Mouse (Mus musculus) hindbrain, postnatal 0 days (tissue): ENCODE results near the gene Hist1h2bg. TPM values are rescaled to one million over a fixed set of nuclear protein-coding genes. Genes with fewer than 3 reads are reported as not detected.
A peak's percentile ranks its signal among the peaks of the same experiment; 100 is the strongest.

Experiments used
- ATAC-seq: fragments of 200-750 bp; cut with Nextera tagmentation; 2 replicates; pipeline ENCODE4 v1.8.0; 2017; ENCODE audit warnings: mild to moderate bottlenecking, moderate TSS enrichment, moderate library complexity
- DNase-seq: peaks from one replicate; pipeline ENCODE4 v3.0.0-alpha.2; 2015; ENCODE audit warnings: low spot score
- H3K27ac ChIP-seq: fragments of 300-500 bp; sonication (generic); 2 replicates; pipeline ENCODE4 v1.5.1; 2014; ENCODE audit warnings: mild to moderate bottlenecking
- H3K27me3 ChIP-seq: fragments of 300-500 bp; sonication (generic); 2 replicates; pipeline ENCODE4 v1.6.1; 2014; ENCODE audit warnings: low read length, mixed read lengths; ENCODE audit not compliant: insufficient read depth
- H3K36me3 ChIP-seq: fragments of 300-500 bp; sonication (generic); 2 replicates; pipeline ENCODE4 v1.6.1; 2014; ENCODE audit warnings: low read length, mixed read lengths; ENCODE audit not compliant: insufficient read depth
- H3K4me1 ChIP-seq: fragments of 300-500 bp; sonication (generic); 2 replicates; pipeline ENCODE4 v1.6.1; 2014; ENCODE audit warnings: antibody characterized with exemption, low read length, mixed read lengths; ENCODE audit not compliant: insufficient read depth
- H3K4me2 ChIP-seq: fragments of 300-500 bp; sonication (generic); 2 replicates; pipeline ENCODE4 v1.6.1; 2014; ENCODE audit warnings: low read depth, mild to moderate bottlenecking, low read length, moderate library complexity, mixed read lengths
- H3K4me3 ChIP-seq: fragments of 300-500 bp; sonication (generic); 2 replicates; pipeline ENCODE4 v1.5.1; 2014; ENCODE audit warnings: low read length
- H3K9ac ChIP-seq: fragments of 300-500 bp; sonication (generic); replicated peaks from 2 replicates; pipeline ENCODE4 v1.6.1; 2014; ENCODE audit warnings: mild to moderate bottlenecking, low read length, moderate library complexity, mixed read lengths
- H3K9me3 ChIP-seq: fragments of 300-500 bp; sonication (generic); 2 replicates; pipeline ENCODE4 v1.6.1; 2016; ENCODE audit warnings: low read length, mixed read lengths
- CTCF ChIP-seq: IDR thresholded peaks from 2 replicates; pipeline ENCODE4 v1.5.1; 2016; ENCODE audit warnings: antibody characterized with exemption, control low read depth, low read depth
- WGBS: fragments of 180-500 bp; shearing (Covaris S2); extraction: QIAGEN DNeasy Blood & Tissue Kit; methylation state at CpG from one replicate; pipeline ENCODE4 v1.1.7; 2014; 5-methylcytosine and 5-hydroxymethylcytosine counted together
- polyA plus RNA-seq: library from polyadenylated mRNA; unstranded; fragments of >200 nt; fragmentation: Nextera tagmentation; extraction: Ambion mirVana; gene quantifications from 2 replicates; pipeline ENCODE4 v1.2.1, GENCODE M21; 2015
- total RNA-seq: library from RNA; depleted of rRNA; stranded (reverse); fragments of >200 nt; gene quantifications from 2 replicates; pipeline ENCODE4 v1.2.3, GENCODE M21; 2014; rRNA removed

Hist1h2bg gene
- total RNA-seq = 1,151 and 1,635 TPM in 2 replicates
- 2.6 and 5.2 TPM in 2 replicates for polyA plus RNA-seq

DNA sequence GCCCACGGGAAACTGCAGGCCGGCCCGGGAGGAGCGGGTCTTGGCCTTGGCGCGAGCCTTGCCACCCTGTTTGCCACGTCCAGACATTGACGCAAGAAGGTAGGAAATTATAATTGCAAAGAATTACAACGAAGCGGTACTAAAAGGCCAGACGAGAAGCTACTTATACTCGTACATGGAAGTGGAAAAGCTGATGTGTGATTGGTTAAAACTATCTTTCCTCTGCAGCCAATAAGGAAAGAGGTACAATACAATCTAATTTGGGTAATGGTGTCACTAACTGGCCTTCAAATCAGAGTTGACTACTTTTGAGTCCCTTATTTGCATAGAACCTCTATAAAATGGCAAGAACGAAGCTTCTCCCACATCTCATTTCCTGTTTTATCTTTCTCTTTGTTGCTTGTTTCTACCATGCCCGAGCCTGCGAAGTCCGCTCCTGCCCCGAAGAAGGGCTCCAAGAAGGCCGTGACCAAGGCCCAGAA is at the start of gene Hist1h2bg, which contains the start of gene Hist1h2ae:
TSS of gene Hist1h2bg (plus strand) at position 375 of the 482 bp plus-strand sequence.
TSS of gene Hist1h2ae (minus strand) at position 199 of the 482 bp plus-strand sequence.
- H3K27ac ChIP-seq = peak within 1 kb of the TSS; percentile 95
- no peak for TF ChIP-seq CTCF
- DNase-seq = peak; percentile 93
- under 1% methylated on average over 18 of the region's 18 CpGs for WGBS
- H3K4me3 ChIP-seq = peak within 1 kb of the TSS; percentile 39
- H3K27me3 ChIP-seq = no peaks in the 10 kb centered on the region
- H3K4me2 ChIP-seq = peak within 1 kb of the TSS; percentile 59
- peak; percentile 93 for ATAC-seq
- H3K4me1 ChIP-seq = peaks cover 7% of the 10 kb centered on the region; the same call in 1 of the 2 replicates
- peak within 1 kb of the TSS; percentile 51 for H3K9ac ChIP-seq
- H3K9me3 ChIP-seq = no peaks in the 10 kb centered on the region
- H3K36me3 ChIP-seq = no peaks in the 10 kb centered on the region

DNA sequence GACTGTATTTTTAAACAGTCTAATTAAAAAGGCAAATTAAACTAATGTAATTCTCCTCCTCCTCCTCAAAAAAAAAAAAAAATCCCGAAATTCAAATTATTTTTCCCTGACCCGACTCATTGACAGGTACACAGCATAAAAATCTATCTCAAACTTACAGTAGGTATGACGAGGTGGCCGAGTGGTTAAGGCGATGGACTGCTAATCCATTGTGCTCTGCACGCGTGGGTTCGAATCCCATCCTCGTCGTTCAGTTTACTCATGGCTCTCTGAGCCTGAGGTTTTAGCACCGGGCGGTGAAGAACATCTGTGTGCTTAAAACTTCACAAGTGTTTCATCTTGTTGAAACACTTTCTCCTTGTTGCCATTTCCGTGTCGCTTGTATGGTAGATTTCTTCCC is 49.5 kb upstream of the Hist1h2bg start:
- TF ChIP-seq CTCF = no peak
- Histone ChIP-seq H3K4me3 (peak overlapping the region; percentile 3; the same call in 1 of the 2 replicates), H3K27ac (no peak overlapping the region), H3K9ac (no peak overlapping the region), H3K4me1 (no peaks in the 10 kb centered on the region), H3K27me3 (no peaks in the 10 kb centered on the region), H3K36me3 (no peaks in the 10 kb centered on the region), H3K4me2 (peak overlapping the region; percentile 37), H3K9me3 (no peaks in the 10 kb centered on the region)
- DNase-seq (peak; percentile 76), ATAC-seq (no peak)
- under 1% methylated on average over 14 of the region's 14 CpGs for WGBS

DNA sequence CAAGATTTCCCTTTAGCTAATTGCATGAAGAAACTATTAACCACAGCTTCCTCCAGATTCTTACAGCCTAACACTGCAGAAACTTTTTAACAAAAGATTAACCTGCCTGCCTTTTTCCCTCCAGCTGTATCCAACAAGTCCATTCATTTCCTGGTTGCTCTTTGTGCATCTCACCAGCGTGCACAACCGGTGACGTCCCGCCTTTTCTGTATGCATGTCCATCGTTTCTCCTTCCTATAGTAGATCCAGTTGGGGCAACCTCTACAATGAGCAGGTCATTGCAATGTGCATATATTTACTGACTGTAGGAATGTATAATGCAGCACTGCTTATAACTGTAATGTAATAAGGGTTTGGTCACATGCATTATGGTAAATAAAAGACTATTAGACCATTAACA is 47.2 kb upstream of the Hist1h2bg start:
- ATAC-seq (no peak), DNase-seq (no peak)
- H3K27ac ChIP-seq = no peak overlapping the region
- no peaks in the 10 kb centered on the region for H3K4me1 ChIP-seq
- H3K4me3 ChIP-seq = no peak overlapping the region
- 42% methylated on average over 5 of the region's 5 CpGs for WGBS
- no peaks in the 10 kb centered on the region for H3K27me3 ChIP-seq
- H3K9me3 ChIP-seq = no peaks in the 10 kb centered on the region
- H3K4me2 ChIP-seq = no peak overlapping the region
- H3K36me3 ChIP-seq = no peaks in the 10 kb centered on the region
- TF ChIP-seq CTCF = no peak
- no peak overlapping the region for H3K9ac ChIP-seq

DNA sequence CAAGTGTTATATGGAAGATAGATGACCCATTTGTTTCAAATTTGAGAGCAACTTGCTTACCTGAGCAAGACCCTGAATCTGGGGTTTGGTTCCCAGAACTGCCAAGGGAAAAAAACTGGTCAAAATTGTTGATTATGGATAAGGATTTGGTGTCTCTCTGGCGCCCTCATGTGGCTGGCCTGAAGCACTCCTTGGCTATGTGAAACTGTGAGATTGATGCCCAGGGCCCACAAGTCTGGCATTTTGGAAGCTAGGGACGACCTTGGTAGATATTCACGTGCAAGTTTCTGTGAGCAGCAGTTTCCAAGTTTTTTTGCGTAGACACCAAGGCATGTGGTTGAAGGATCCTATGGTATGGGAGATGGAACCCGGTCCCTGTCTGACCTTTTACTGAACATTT is 46.5 kb upstream of the Hist1h2bg start:
- Histone ChIP-seq H3K9ac (no peak overlapping the region), H3K4me1 (no peaks in the 10 kb centered on the region), H3K4me3 (no peak overlapping the region), H3K9me3 (no peaks in the 10 kb centered on the region), H3K27me3 (no peaks in the 10 kb centered on the region), H3K27ac (no peak overlapping the region), H3K36me3 (no peaks in the 10 kb centered on the region), H3K4me2 (no peak overlapping the region)
- 8% methylated on average over 5 of the region's 5 CpGs for WGBS
- DNase-seq (peak; percentile 88), ATAC-seq (peak; percentile 55; the same call in 1 of the 2 replicates)
- peak; percentile 93 for TF ChIP-seq CTCF

DNA sequence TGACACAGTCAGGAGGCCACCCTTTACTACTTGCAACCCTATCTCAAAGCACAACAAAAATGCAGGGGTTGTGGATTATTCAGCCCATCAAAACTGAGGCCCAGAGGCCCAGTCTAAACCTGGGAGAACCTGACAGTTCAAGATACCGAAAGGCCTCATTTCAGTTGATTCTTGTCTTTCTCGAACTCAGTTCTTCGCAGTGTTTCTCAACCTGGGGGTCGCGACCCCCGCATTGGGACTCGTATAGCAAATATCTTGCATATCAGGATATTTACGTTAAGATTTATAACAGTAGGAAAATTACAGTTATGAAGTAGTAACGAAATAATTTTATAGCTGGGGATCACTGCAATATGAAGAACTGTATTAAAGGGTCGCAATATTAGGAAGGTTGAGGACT is 45.3 kb upstream of the Hist1h2bg start:
- peak overlapping the region; percentile 37 for H3K4me3 ChIP-seq
- no peak for TF ChIP-seq CTCF
- H3K9me3 ChIP-seq = no peaks in the 10 kb centered on the region
- no peak overlapping the region for H3K9ac ChIP-seq
- no peaks in the 10 kb centered on the region for H3K4me1 ChIP-seq
- H3K27me3 ChIP-seq = no peaks in the 10 kb centered on the region
- 4% methylated on average over 10 of the region's 10 CpGs for WGBS
- H3K36me3 ChIP-seq = no peaks in the 10 kb centered on the region
- peak overlapping the region; percentile 62 for H3K4me2 ChIP-seq
- no peak overlapping the region for H3K27ac ChIP-seq
- ATAC-seq (no peak), DNase-seq (peak; percentile 28)

DNA sequence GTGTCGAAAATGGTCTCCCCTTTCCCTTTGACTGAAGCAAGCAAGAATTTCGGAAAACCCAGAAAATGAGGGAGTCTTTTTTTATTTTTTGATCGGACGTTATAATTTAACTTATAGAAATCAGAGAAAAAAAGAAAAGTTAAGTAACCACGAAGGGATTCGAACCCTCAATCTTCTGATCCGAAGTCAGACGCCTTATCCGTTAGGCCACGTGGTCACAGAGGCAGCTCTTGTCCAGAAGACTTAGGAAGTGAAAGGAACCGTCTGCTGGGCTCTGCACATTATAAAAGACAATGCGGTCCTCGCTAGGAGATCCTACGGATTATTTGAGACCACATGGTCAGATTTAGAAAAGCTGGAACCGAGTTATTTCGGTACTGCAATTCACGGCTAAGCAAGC is 44.9 kb upstream of the Hist1h2bg start:
- Histone ChIP-seq H3K9ac (peak overlapping the region; percentile 51; the same call in 1 of the 2 replicates), H3K4me1 (no peaks in the 10 kb centered on the region), H3K27me3 (no peaks in the 10 kb centered on the region), H3K4me3 (peak overlapping the region; percentile 37), H3K4me2 (peak overlapping the region; percentile 62), H3K36me3 (no peaks in the 10 kb centered on the region), H3K9me3 (no peaks in the 10 kb centered on the region), H3K27ac (peak overlapping the region; percentile 12; the same call in 1 of the 2 replicates)
- no peak for TF ChIP-seq CTCF
- WGBS = under 1% methylated on average over 17 of the region's 17 CpGs
- peak; percentile 97 for DNase-seq
- ATAC-seq = peak; percentile 67; the same call in 1 of the 2 replicates

DNA sequence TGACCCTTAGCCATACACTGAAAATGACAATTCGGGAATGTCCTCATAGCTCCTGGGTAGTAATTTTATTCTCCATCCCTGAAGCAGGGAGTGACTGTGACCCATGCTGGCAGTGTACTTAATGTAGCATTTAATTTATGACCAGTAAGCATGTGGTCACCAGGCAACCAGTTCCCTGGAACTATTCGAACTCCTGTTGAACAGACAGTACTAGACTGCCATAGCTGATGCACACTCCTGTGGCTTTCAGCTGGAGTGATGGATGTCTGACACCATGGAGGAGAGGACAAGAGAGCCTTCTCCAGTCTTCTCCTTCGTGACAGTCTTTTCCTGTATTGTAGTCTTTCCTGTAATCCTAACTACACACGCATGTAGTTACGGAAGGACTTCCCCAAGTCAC is 42.2 kb upstream of the Hist1h2bg start:
- no peaks in the 10 kb centered on the region for H3K36me3 ChIP-seq
- H3K4me2 ChIP-seq = no peak overlapping the region
- H3K27ac ChIP-seq = no peak overlapping the region
- WGBS = 53% methylated on average over 5 of the region's 5 CpGs
- H3K9me3 ChIP-seq = no peaks in the 10 kb centered on the region
- no peak overlapping the region for H3K4me3 ChIP-seq
- no peaks in the 10 kb centered on the region for H3K4me1 ChIP-seq
- H3K9ac ChIP-seq = no peak overlapping the region
- no peak for TF ChIP-seq CTCF
- ATAC-seq (no peak), DNase-seq (no peak)
- H3K27me3 ChIP-seq = no peaks in the 10 kb centered on the region
